Mouse (Mus musculus) c-Kit-negative CD71-positive TER-119-positive erythroid progenitor cells, embryonic 14.5 days (primary cell): ENCODE measurements around the gene Fcgr4.

Experiments
- DNase-seq: peaks from one replicate; pipeline ENCODE4 v3.0.0-alpha.2; 2013; ENCODE audit warnings: low read depth, low spot score

The Fcgr4 gene

DNA sequence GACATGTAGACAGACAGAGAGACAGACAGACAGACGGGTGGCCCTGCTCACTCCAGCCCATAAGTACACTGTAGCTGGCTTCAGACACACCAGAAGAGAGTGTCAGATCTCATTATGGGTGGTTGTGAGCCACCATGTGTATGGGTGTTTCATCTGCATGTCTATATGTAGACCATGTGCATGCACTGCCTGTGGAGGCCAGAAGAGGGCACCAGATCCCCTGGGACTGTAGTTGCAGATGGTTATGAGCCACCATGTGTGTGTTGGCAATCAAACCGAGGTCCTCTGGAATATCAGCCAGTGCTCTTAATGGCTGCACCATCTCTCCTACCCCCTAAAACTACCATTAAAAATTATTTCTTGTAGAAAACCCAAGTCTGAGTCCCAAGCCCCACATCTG is 11.8 kb upstream of the Fcgr4 start:
- no peak for DNase-seq

- no peak for DNase-seq
Measured at GRCm38 (mm10) chr1:171011733-171012132, 7.0 kb upstream of the Fcgr4 start.

DNA sequence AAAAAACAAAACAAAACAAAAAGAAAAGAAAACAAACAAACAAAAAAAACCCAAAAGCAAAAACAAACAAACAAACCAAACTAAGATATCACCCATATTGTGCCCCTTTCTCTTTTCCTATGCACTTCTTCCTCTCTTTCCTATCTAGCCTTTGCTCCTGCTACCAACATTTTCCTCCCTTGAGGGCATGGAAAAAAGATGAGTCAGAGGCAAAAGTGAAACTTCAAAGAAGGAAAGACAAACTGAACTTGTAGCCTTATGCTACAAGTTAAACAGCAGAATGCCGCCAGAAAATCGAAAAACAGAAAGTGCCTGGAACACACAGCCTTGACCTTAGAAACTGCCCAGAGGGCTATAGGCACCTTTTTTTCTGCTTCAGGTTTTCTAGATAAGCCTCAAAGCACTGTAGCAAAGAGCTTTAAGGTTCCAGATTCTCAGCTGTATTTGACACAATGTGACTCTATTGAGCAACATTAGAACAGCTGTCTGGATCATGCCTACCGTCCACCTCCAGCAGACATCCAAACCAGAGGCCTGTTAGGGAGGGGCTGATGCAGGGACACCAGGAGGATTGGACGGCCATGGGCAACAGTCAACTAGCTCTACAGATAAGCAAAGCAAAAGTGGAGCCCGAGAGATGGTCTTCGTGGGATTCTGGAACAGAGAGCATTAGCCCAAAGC is 1.9 kb upstream of the Fcgr4 start:
- DNase-seq, result no peak

DNA sequence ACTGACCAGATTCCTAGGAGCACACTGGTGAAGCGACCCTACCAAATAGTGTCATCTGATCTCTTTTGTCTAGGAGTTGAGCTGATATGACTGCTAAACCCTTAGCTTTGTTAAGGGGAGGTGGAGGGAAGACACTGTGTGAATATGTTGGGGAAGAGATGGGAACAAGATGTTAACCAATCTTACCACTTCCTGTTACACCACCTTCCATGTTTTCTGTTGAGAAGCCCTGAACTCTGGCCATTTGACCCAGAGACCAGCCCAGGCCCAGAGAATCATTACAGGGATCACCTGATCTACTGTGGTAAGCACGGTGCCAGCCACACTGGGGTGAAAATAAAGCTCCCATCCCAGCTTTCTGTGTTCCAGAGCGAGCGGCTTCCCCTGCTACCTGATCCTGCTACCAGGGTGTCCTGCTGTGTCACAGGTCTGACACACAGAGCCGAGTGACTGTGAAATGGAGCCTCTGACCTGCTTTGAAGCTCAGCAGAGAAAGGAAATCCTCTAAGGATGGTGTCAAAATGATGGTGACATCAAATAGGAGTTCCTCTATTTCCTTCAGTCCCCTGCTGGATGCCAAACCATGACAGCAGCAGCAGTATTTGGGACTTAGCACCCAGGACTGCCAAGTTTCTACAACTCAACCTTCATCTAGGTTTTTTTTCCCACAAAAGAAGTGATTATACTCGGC is 1.1 kb upstream of the Fcgr4 start:
- no peak for DNase-seq

- no peak for DNase-seq
Measured at GRCm38 (mm10) chr1:171019311-171019950, 711 bp downstream of the Fcgr4 start.

DNA sequence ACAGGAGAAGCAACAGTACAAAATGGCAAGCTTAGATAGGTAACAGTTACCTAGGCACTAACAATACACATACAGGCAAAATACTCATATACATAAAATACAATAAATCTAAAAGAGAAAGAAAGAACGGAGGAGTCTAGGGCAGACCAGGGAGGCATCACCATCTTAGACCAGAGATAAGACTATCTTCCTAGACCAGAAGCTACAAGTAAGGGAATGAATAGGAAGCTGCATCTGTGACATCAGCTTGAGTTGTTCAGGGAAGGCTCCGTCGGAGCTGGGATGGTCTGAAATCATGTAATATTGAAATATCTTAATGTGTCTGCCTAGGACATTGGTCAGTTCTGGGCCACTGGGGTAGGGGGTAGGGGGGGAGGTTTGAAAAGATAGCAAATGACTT is 13.0 kb downstream of the Fcgr4 start:
- no peak for DNase-seq

DNA sequence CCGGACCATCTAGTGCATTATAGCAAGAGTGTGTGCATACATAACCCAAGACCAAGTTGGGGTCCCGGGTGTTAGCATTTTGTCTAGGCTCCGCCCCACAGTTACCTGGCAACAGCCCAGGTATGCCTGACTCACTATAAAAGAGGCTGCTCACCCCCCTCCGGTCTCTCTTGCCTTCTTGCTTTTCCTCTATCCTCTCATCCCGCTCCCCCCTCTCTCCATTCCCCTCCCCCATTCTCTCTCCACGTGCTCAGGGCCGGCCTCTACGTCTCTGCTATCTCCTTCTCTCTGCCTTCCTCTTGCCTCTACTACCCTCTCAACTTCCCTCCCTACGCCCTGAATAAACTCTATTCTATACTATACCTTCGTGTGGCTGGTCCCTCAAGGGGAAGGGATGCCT is 14.0 kb downstream of the Fcgr4 start:
- no peak for DNase-seq

- DNase-seq, result no peak
Measured at GRCm38 (mm10) chr1:171033196-171033595, 14.5 kb downstream of the Fcgr4 start.

- no peak for DNase-seq
Measured at GRCm38 (mm10) chr1:171033756-171034155, 15.0 kb downstream of the Fcgr4 start.

GRCm38 (mm10) chr1:171034201-171034600 is 15.5 kb downstream of the Fcgr4 start:
- no peak for DNase-seq

GRCm38 (mm10) chr1:171035611-171036010 is 16.9 kb downstream of the Fcgr4 start:
- no peak for DNase-seq

GRCm38 (mm10) chr1:171036550-171037324 is 18.0 kb downstream of the Fcgr4 start:
- peak; percentile 79 for DNase-seq

DNA sequence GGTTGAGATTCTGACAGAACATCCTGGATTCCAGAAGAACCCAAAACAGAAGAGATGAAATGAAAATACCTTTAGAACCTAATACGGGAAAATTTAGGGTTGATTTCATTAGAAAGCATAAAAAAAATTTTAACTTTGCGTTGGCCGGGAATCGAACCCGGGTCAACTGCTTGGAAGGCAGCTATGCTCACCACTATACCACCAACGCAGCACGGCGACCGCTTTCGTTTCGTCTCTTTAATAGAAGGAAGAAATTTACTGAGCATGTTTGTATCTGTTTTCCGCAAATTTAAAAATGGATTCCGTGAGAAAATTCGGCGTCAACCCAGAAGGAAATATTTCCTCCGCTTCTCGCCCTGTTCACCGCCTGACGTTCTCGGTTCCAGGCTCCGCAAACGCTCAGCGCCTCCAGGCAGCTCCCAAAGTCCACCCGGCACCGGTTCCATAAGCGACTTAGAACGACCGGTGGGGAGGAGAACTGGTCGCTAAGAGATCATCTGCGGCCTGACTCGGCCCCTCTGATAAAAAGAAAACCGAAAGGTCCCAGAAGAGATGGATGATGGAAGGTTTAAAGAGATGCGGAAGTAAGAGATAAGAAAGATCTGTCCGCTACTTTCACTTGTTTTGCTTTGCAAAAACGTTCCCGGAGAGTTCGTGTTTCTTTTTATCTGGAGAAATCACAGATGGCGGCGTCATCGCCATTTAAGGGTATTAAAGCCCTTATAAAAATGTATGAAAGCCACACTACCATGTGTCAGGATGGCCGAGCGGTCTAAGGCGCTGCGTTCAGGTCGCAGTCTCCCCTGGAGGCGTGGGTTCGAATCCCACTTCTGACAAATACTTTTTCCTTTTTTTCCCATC is 19.4 kb downstream of the Fcgr4 start:
- peak; percentile 70 for DNase-seq

DNA sequence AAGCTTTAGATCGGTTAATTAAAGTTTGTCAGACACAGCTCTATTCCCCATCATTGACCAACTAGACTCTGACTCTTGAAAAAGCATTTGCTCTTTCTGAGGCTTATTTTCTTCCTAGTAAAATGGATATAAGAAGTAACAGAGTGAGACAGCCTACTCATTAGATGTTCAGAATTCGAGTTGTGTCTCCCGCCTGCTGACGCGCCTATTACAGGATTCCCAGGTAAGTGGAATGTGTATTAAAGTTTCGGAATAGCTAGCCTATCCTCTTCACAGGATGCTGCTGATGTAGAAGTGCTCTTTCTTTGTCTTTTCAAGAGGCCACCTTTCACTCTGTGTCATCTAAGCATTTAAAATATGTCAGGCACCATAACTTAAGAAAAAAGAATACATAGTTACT is 20.4 kb downstream of the Fcgr4 start:
- no peak for DNase-seq

DNA sequence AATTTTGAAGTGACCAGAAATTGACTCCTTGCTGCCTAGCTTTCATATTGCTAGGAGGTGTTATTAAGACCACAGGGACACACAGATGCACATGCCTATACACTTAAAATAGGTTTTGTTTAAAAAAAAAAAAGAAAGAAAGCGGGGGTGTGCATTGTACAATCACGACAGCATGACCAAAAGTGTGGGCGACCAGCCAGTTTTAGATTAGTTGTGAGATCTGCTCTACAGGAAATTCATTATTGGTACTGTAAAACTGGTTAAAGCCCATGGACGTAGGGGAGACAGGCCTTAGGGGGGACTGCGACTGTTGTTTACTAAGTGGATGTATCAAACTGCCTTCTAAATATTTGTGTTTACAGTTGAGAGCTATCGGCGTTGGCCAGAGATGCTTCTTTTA is 21.2 kb downstream of the Fcgr4 start:
- DNase-seq, result no peak

- DNase-seq, result no peak
Measured at GRCm38 (mm10) chr1:171043594-171044153, 25.0 kb downstream of the Fcgr4 start.

GRCm38 (mm10) chr1:171044365-171045078 is 25.8 kb downstream of the Fcgr4 start:
- DNase-seq, result peak; percentile 71

DNA sequence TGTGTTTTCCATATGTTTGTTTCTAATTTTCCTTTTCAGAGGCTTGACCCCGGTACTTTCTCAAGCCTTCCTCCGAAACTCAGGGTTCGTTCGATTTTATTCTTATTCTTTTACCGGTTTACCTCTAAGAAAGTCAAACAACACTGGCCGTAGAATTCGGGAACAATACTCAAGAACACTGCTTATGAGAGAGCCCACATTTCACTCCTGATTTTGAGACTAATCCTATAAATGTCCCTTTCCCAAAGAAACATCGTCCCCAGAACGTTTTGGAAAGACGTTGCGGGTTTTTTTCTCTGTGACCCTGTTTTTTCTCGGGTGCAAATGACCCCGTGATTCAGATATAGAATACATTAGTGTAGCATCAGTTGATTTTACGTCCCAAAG is 26.4 kb downstream of the Fcgr4 start:
- no peak for DNase-seq

- DNase-seq, result no peak
Measured at GRCm38 (mm10) chr1:171046501-171046900, 27.8 kb downstream of the Fcgr4 start.

DNA sequence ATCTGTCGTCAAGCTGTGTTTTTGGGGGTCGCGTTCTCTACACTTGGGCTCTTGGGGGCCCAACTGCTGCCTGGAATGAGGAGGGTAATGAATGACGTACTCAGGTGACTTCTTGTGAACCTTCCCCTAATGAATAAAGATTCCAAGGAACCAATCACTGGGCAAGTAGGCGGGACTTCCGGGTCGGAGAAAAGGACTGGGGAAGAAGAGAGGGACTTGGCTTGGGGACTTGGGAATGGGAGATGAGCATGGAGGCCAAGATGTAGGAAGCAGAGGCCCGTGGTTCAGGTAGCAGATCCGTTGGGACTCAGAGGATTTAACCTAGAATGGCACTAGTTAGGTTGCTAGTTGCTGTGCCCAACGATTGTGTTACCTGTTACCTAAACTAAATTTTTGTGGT is 30.5 kb downstream of the Fcgr4 start:
- DNase-seq, result no peak
